Mouse (Mus musculus): ENCODE results near the gene Dnajc5g. TPM values are rescaled to one million over a fixed set of nuclear protein-coding genes. Genes with fewer than 3 reads are reported as not detected.

Dnajc5g gene
- polyA plus RNA-seq, 1 experiment from 2014 or later: not detected

GRCm38 (mm10) chr5:31082355-31082754 lies 23.7 kb upstream of the Dnajc5g start:
- Histone ChIP-seq H3K27me3 (ENCODE audit: control insufficient read depth, insufficient read depth, low read length) (no peaks in the 10 kb centered on the region), H3K4me3 (ENCODE audit: low read length) (no peak overlapping the region), H3K4me1 (ENCODE audit: control insufficient read depth, insufficient read depth, low read length) (peaks cover 5% of the 10 kb centered on the region), H3K9me3 (ENCODE audit: control insufficient read depth, low read length) (no peaks in the 10 kb centered on the region), H3K9ac (ENCODE audit: low read depth, low read length) (no peak overlapping the region), H3K27ac (ENCODE audit: low read depth, low read length) (no peak overlapping the region), H3K36me3 (ENCODE audit: control insufficient read depth, insufficient read depth, low read length) (peaks cover 15% of the 10 kb centered on the region), H3K4me2 (replicated peaks; ENCODE audit: low read depth, low read length) (no peak overlapping the region; the same call in 1 of the 2 replicates)
- 12% methylated on average over 5 of the region's 5 CpGs for WGBS
- no peak for ATAC-seq (ENCODE audit: low FRiP score, low TSS enrichment)

GRCm38 (mm10) chr5:31082935-31083625 lies 23.0 kb upstream of the Dnajc5g start:
- ATAC-seq (ENCODE audit: low FRiP score, low TSS enrichment): no peak
- H3K4me3 ChIP-seq (ENCODE audit: low read length): no peak overlapping the region
- H3K9me3 ChIP-seq (ENCODE audit: control insufficient read depth, low read length): no peaks in the 10 kb centered on the region
- H3K36me3 ChIP-seq (ENCODE audit: control insufficient read depth, insufficient read depth, low read length): peaks cover 8% of the 10 kb centered on the region
- WGBS: 21% methylated on average over 12 of the region's 12 CpGs
- no peak overlapping the region for H3K9ac ChIP-seq (ENCODE audit: low read depth, low read length)
- peaks cover 5% of the 10 kb centered on the region for H3K4me1 ChIP-seq (ENCODE audit: control insufficient read depth, insufficient read depth, low read length)
- H3K4me2 ChIP-seq (replicated peaks; ENCODE audit: low read depth, low read length): peak overlapping the region; percentile 15; the same call in 1 of the 2 replicates
- no peaks in the 10 kb centered on the region for H3K27me3 ChIP-seq (ENCODE audit: control insufficient read depth, insufficient read depth, low read length)
- no peak overlapping the region for H3K27ac ChIP-seq (ENCODE audit: low read depth, low read length)

GRCm38 (mm10) chr5:31083949-31084348 lies 22.1 kb upstream of the Dnajc5g start:
- H3K27ac ChIP-seq (ENCODE audit: low read depth, low read length): no peak overlapping the region
- H3K4me2 ChIP-seq (replicated peaks; ENCODE audit: low read depth, low read length): no peak overlapping the region
- H3K36me3 ChIP-seq (ENCODE audit: control insufficient read depth, insufficient read depth, low read length): no peaks in the 10 kb centered on the region; the same call in 1 of the 2 replicates
- no peaks in the 10 kb centered on the region for H3K9me3 ChIP-seq (ENCODE audit: control insufficient read depth, low read length)
- no peak overlapping the region for H3K4me3 ChIP-seq (ENCODE audit: low read length)
- H3K9ac ChIP-seq (ENCODE audit: low read depth, low read length): no peak overlapping the region
- 3% methylated on average over 7 of the region's 8 CpGs for WGBS
- no peaks in the 10 kb centered on the region; the same call in 1 of the 2 replicates for H3K27me3 ChIP-seq (ENCODE audit: control insufficient read depth, insufficient read depth, low read length)
- H3K4me1 ChIP-seq (ENCODE audit: control insufficient read depth, insufficient read depth, low read length): peaks cover 5% of the 10 kb centered on the region
- ATAC-seq (ENCODE audit: low FRiP score, low TSS enrichment): peak; percentile 79

- H3K27ac ChIP-seq (ENCODE audit: low read depth, low read length): no peak overlapping the region
- H3K36me3 ChIP-seq (ENCODE audit: control insufficient read depth, insufficient read depth, low read length): no peaks in the 10 kb centered on the region
- H3K27me3 ChIP-seq (ENCODE audit: control insufficient read depth, insufficient read depth, low read length): peaks cover 24% of the 10 kb centered on the region
- no peak overlapping the region for H3K9ac ChIP-seq (ENCODE audit: low read depth, low read length)
- no peak overlapping the region for H3K4me3 ChIP-seq (ENCODE audit: low read length)
- WGBS: 31% methylated on average over 7 of the region's 7 CpGs
- H3K4me2 ChIP-seq (replicated peaks; ENCODE audit: low read depth, low read length): no peak overlapping the region
- ATAC-seq (ENCODE audit: low FRiP score, low TSS enrichment): no peak
- H3K9me3 ChIP-seq (ENCODE audit: control insufficient read depth, low read length): no peaks in the 10 kb centered on the region
- H3K4me1 ChIP-seq (ENCODE audit: control insufficient read depth, insufficient read depth, low read length): peaks cover 5% of the 10 kb centered on the region
These were observed 19.5 kb upstream of the Dnajc5g start for GRCm38 (mm10) chr5:31086606-31087005.

- no peak overlapping the region for H3K27ac ChIP-seq (ENCODE audit: low read depth, low read length)
- H3K4me1 ChIP-seq (ENCODE audit: control insufficient read depth, insufficient read depth, low read length): peaks cover 5% of the 10 kb centered on the region
- no peak for ATAC-seq (ENCODE audit: low FRiP score, low TSS enrichment)
- 75% methylated on average over 2 of the region's 2 CpGs for WGBS
- peaks cover 30% of the 10 kb centered on the region for H3K27me3 ChIP-seq (ENCODE audit: control insufficient read depth, insufficient read depth, low read length)
- no peaks in the 10 kb centered on the region for H3K9me3 ChIP-seq (ENCODE audit: control insufficient read depth, low read length)
- no peak overlapping the region for H3K9ac ChIP-seq (ENCODE audit: low read depth, low read length)
- H3K4me3 ChIP-seq (ENCODE audit: low read length): no peak overlapping the region
- no peak overlapping the region for H3K4me2 ChIP-seq (replicated peaks; ENCODE audit: low read depth, low read length)
- H3K36me3 ChIP-seq (ENCODE audit: control insufficient read depth, insufficient read depth, low read length): no peaks in the 10 kb centered on the region
These were observed 19.0 kb upstream of the Dnajc5g start for GRCm38 (mm10) chr5:31087131-31087530.

- H3K9ac ChIP-seq (ENCODE audit: low read depth, low read length): peak overlapping the region; percentile 29; the same call in 1 of the 2 replicates
- H3K4me3 ChIP-seq (ENCODE audit: low read length): peak overlapping the region; percentile 41
- peaks cover 20% of the 10 kb centered on the region; the same call in 1 of the 2 replicates for H3K4me1 ChIP-seq (ENCODE audit: control insufficient read depth, insufficient read depth, low read length)
- WGBS: 2% methylated on average over 37 of the region's 53 CpGs
- H3K4me2 ChIP-seq (replicated peaks; ENCODE audit: low read depth, low read length): peak overlapping the region; percentile 50
- 0 out of 2 replicates have a peak, but pooled peaks have one; percentile 3 for ATAC-seq (ENCODE audit: low FRiP score, low TSS enrichment)
- H3K36me3 ChIP-seq (ENCODE audit: control insufficient read depth, insufficient read depth, low read length): no peaks in the 10 kb centered on the region
- no peak overlapping the region for H3K27ac ChIP-seq (ENCODE audit: low read depth, low read length)
- H3K27me3 ChIP-seq (ENCODE audit: control insufficient read depth, insufficient read depth, low read length): peaks cover 75% of the 10 kb centered on the region
- H3K9me3 ChIP-seq (ENCODE audit: control insufficient read depth, low read length): no peaks in the 10 kb centered on the region
These were observed 13.7 kb upstream of the Dnajc5g start for GRCm38 (mm10) chr5:31092231-31092975.

GRCm38 (mm10) chr5:31093151-31094041 lies 12.7 kb upstream of the Dnajc5g start:
- Histone ChIP-seq H3K4me3 (ENCODE audit: low read length) (peak overlapping the region; percentile 41), H3K27me3 (ENCODE audit: control insufficient read depth, insufficient read depth, low read length) (peaks cover 75% of the 10 kb centered on the region), H3K27ac (ENCODE audit: low read depth, low read length) (no peak overlapping the region), H3K36me3 (ENCODE audit: control insufficient read depth, insufficient read depth, low read length) (no peaks in the 10 kb centered on the region), H3K9ac (ENCODE audit: low read depth, low read length) (peak overlapping the region; percentile 29; the same call in 1 of the 2 replicates), H3K4me1 (ENCODE audit: control insufficient read depth, insufficient read depth, low read length) (peaks cover 20% of the 10 kb centered on the region; the same call in 1 of the 2 replicates), H3K9me3 (ENCODE audit: control insufficient read depth, low read length) (no peaks in the 10 kb centered on the region), H3K4me2 (replicated peaks; ENCODE audit: low read depth, low read length) (peak overlapping the region; percentile 50)
- ATAC-seq (ENCODE audit: low FRiP score, low TSS enrichment): peak; percentile 56
- under 1% methylated on average over 46 of the region's 54 CpGs for WGBS

- H3K4me2 ChIP-seq (replicated peaks; ENCODE audit: low read depth, low read length): peak overlapping the region; percentile 45
- H3K27me3 ChIP-seq (ENCODE audit: control insufficient read depth, insufficient read depth, low read length): peaks cover 73% of the 10 kb centered on the region
- H3K4me1 ChIP-seq (ENCODE audit: control insufficient read depth, insufficient read depth, low read length): peaks cover 20% of the 10 kb centered on the region; the same call in 1 of the 2 replicates
- no peaks in the 10 kb centered on the region for H3K36me3 ChIP-seq (ENCODE audit: control insufficient read depth, insufficient read depth, low read length)
- no peak for ATAC-seq (ENCODE audit: low FRiP score, low TSS enrichment)
- peak overlapping the region; percentile 20 for H3K4me3 ChIP-seq (ENCODE audit: low read length)
- H3K9ac ChIP-seq (ENCODE audit: low read depth, low read length): no peak overlapping the region
- H3K27ac ChIP-seq (ENCODE audit: low read depth, low read length): no peak overlapping the region
- 1% methylated on average over 29 of the region's 29 CpGs for WGBS
- no peaks in the 10 kb centered on the region for H3K9me3 ChIP-seq (ENCODE audit: control insufficient read depth, low read length)
These were observed 11.8 kb upstream of the Dnajc5g start for GRCm38 (mm10) chr5:31094100-31094798.
